Mouse (Mus musculus) stomach, embryonic 15.5 days (tissue): ENCODE results near the gene Bicc1. TPM values are rescaled to one million over a fixed set of nuclear protein-coding genes. Genes with fewer than 3 reads are reported as not detected.

Source experiments
- ATAC-seq: fragments of 200-750 bp; cut with Nextera tagmentation; 2 replicates; pipeline ENCODE4 v1.8.0; 2017; ENCODE audit warnings: low read depth, moderate number of reproducible peaks, moderate TSS enrichment; ENCODE audit not compliant: insufficient read depth, low FRiP score
- H3K27ac ChIP-seq: fragments of 300-500 bp; sonication (generic); 2 replicates; pipeline ENCODE4 v1.5.1; 2015; ENCODE audit warnings: mild to moderate bottlenecking, inconsistent platforms
- H3K27me3 ChIP-seq: fragments of 300-500 bp; sonication (generic); replicated peaks from 2 replicates; pipeline ENCODE4 v1.6.1; 2015; ENCODE audit warnings: inconsistent platforms
- H3K36me3 ChIP-seq: fragments of 300-500 bp; sonication (generic); 2 replicates; pipeline ENCODE4 v1.6.1; 2015; ENCODE audit warnings: inconsistent platforms
- H3K4me1 ChIP-seq: fragments of 300-500 bp; sonication (generic); 2 replicates; pipeline ENCODE4 v1.6.1; 2015; ENCODE audit warnings: inconsistent platforms
- H3K4me2 ChIP-seq: fragments of 300-500 bp; sonication (generic); 2 replicates; pipeline ENCODE4 v1.6.1; 2015; ENCODE audit warnings: mild to moderate bottlenecking, inconsistent platforms
- H3K4me3 ChIP-seq: fragments of 300-500 bp; sonication (generic); replicated peaks from 2 replicates; pipeline ENCODE4 v1.5.1; 2015; ENCODE audit warnings: inconsistent platforms
- H3K9ac ChIP-seq: fragments of 300-500 bp; sonication (generic); 2 replicates; pipeline ENCODE4 v1.6.1; 2015; ENCODE audit warnings: inconsistent platforms
- H3K9me3 ChIP-seq: fragments of 300-500 bp; sonication (generic); 2 replicates; pipeline ENCODE4 v1.6.1; 2016; ENCODE audit warnings: inconsistent platforms
- WGBS: fragments of 180-500 bp; shearing (Covaris S2); methylation state at CpG from one replicate; pipeline ENCODE4 v1.1.7; 2015; 5-methylcytosine and 5-hydroxymethylcytosine counted together
- polyA plus RNA-seq: library from polyadenylated mRNA; unstranded; fragments of >200 nt; fragmentation: Nextera tagmentation; extraction: Ambion mirVana; gene quantifications from 2 replicates; pipeline ENCODE4 v1.2.1, GENCODE M21; 2015

Gene Bicc1
- polyA plus RNA-seq, 1 experiment from 2014 or later: 23.1 TPM

- 49% methylated on average over 4 of the region's 4 CpGs for WGBS
- H3K4me2 ChIP-seq: no peak overlapping the region
- no peak for ATAC-seq
Measured at GRCm38 (mm10) chr10:71041874-71042273, 117.6 kb downstream of the Bicc1 start.

DNA sequence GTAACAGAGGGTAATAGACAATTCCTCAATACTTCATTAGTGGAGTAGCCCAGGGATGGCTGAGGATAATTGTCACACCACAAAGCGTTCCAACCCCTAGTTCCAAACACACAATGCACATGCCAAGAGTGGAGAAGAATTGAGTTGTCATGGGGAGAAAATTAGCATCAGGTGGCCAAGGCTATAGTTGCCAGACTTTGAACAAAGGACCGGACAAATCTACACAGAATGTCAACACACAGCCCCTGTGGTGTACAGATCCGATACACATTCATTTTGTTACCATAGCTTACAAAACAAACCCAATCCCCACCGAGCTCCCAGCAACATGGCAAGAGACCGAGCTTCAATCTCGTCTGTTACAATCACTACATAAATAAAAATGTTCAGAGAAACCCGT is 123.0 kb downstream of the Bicc1 start:
- H3K27ac ChIP-seq: no peak overlapping the region
- no peak overlapping the region for H3K4me2 ChIP-seq
- H3K4me3 ChIP-seq: no peak overlapping the region
- WGBS: 86% methylated on average over 7 of the region's 7 CpGs
- no peak for ATAC-seq
- H3K27me3 ChIP-seq: no peaks in the 10 kb centered on the region
- no peaks in the 10 kb centered on the region for H3K9me3 ChIP-seq
- H3K36me3 ChIP-seq: no peaks in the 10 kb centered on the region
- H3K9ac ChIP-seq: no peak overlapping the region
- H3K4me1 ChIP-seq: no peaks in the 10 kb centered on the region

More at GRCm38 (mm10) chr10:71041874-71042273, 117.6 kb downstream of the Bicc1 start:
- no peaks in the 10 kb centered on the region for H3K4me1 ChIP-seq
- H3K4me3 ChIP-seq: no peak overlapping the region
- no peaks in the 10 kb centered on the region for H3K36me3 ChIP-seq
- H3K27me3 ChIP-seq: no peaks in the 10 kb centered on the region
- H3K9me3 ChIP-seq: no peaks in the 10 kb centered on the region
- H3K9ac ChIP-seq: no peak overlapping the region
- H3K27ac ChIP-seq: no peak overlapping the region

GRCm38 (mm10) chr10:71028996-71029395 is 130.5 kb downstream of the Bicc1 start:
- H3K27ac ChIP-seq: 0 out of 2 replicates have a peak overlapping the region, but pooled peaks have one; percentile 23
- 70% methylated on average over 4 of the region's 4 CpGs for WGBS
- no peak overlapping the region for H3K4me3 ChIP-seq
- no peak for ATAC-seq
- H3K36me3 ChIP-seq: no peaks in the 10 kb centered on the region
- no peak overlapping the region for H3K9ac ChIP-seq
- no peaks in the 10 kb centered on the region for H3K27me3 ChIP-seq
- H3K4me2 ChIP-seq: no peak overlapping the region
- peaks cover 12% of the 10 kb centered on the region; the same call in 1 of the 2 replicates for H3K4me1 ChIP-seq
- no peaks in the 10 kb centered on the region for H3K9me3 ChIP-seq

DNA sequence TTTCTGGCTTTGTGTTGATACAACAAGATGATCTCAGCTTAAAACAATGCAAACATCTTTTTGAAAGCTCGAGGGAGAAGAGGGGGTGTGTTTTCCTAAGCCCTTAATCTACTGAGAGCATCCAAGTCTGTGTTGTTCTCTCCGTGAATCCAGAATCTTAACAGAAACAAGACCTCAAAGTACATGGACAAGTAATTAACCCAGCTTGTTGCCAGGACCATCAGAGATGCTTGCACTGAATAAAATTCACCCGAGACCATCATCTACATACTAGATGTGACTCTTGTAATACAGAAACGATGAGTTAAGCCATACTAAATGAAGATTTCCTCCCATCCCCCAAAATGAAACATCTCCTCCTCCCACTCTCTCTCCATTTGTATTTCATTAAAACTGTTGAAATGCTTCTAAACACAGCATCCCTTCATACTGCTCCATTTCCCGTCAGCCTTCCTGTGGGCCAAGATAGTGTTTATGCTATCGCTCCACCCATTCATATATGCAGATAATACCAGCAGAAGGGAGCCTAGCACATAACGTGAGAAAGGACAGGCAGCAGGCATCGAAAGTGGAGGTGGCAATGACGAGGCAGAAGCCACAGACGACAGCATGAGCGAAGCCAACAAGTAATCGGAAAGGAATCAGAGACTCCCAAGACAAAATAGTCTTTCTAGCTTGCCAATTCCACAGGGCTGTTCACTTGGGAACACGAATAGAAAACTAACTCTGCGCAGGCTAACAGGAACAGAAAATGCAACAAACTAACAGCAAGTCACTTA is 131.2 kb downstream of the Bicc1 start:
- Histone ChIP-seq H3K27ac (peak overlapping the region; percentile 60; the same call in 1 of the 2 replicates), H3K4me3 (no peak overlapping the region), H3K9me3 (no peaks in the 10 kb centered on the region), H3K4me2 (peak overlapping the region; percentile 29; the same call in 1 of the 2 replicates), H3K4me1 (peaks cover 16% of the 10 kb centered on the region; the same call in 1 of the 2 replicates), H3K36me3 (no peaks in the 10 kb centered on the region), H3K9ac (no peak overlapping the region), H3K27me3 (no peaks in the 10 kb centered on the region)
- no peak for ATAC-seq
- 55% methylated on average over 14 of the region's 14 CpGs for WGBS

GRCm38 (mm10) chr10:71025131-71025894 is 134.2 kb downstream of the Bicc1 start:
- peak overlapping the region; percentile 86 for H3K27ac ChIP-seq

DNA sequence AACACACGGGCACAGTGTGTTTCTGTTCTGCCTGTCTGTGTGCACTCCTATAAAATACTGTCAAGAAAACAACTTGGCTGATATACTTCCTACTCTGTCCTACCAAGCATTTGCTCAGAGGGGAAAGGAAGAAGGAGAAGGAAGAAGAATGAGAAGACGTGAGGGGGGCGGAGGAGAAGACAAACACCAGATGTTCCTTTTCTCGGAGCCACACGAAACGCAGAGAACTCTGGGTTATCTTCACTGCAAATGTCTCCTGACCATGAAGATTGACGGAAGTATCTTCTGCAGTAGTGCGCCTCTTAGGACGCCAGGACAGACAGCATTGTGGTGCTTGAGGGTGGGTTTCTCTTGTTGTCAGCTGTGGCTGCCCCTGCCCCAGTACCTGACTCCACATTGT is 134.8 kb downstream of the Bicc1 start:
- ATAC-seq: no peak
- H3K36me3 ChIP-seq: no peaks in the 10 kb centered on the region
- WGBS: 28% methylated on average over 9 of the region's 9 CpGs

More at GRCm38 (mm10) chr10:71025131-71025894, 134.2 kb downstream of the Bicc1 start:
- Histone ChIP-seq H3K4me3 (no peak overlapping the region), H3K9ac (no peak overlapping the region), H3K36me3 (no peaks in the 10 kb centered on the region), H3K9me3 (no peaks in the 10 kb centered on the region), H3K4me2 (peak overlapping the region; percentile 40), H3K27me3 (no peaks in the 10 kb centered on the region), H3K4me1 (peaks cover 16% of the 10 kb centered on the region; the same call in 1 of the 2 replicates)
- 0 out of 2 replicates have a peak, but pooled peaks have one; percentile 47 for ATAC-seq
- 34% methylated on average over 18 of the region's 18 CpGs for WGBS

DNA sequence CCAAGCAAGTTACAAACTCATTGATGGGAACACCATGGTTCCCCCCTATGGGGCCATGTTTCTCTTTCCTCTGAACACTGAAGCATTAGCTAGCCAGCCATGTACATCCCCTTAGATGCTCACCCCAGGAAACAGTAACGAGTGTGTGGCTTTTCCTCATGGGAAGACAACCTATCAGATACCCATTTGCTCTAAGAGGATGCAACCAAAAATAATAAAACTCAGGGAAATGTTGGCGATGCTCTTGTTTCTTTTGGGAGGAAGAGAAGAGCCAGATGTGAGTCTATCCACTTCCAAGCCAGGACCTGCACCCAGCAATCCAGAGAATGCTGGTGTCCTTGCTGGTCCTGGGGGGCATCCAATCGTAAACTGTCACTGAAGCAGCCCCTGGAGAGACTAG is 136.0 kb downstream of the Bicc1 start:
- Histone ChIP-seq H3K4me2 (no peak overlapping the region), H3K27ac (peak overlapping the region; percentile 86), H3K9ac (no peak overlapping the region), H3K4me1 (peaks cover 16% of the 10 kb centered on the region; the same call in 1 of the 2 replicates), H3K36me3 (no peaks in the 10 kb centered on the region), H3K4me3 (no peak overlapping the region), H3K9me3 (no peaks in the 10 kb centered on the region), H3K27me3 (no peaks in the 10 kb centered on the region)
- no peak for ATAC-seq
- WGBS: 43% methylated on average over 3 of the region's 3 CpGs

More for the DNA sequence above, 134.8 kb downstream of the Bicc1 start:
- Histone ChIP-seq H3K27ac (peak overlapping the region; percentile 86), H3K4me3 (no peak overlapping the region), H3K27me3 (no peaks in the 10 kb centered on the region), H3K9ac (no peak overlapping the region), H3K9me3 (no peaks in the 10 kb centered on the region), H3K4me2 (peak overlapping the region; percentile 40), H3K4me1 (peaks cover 16% of the 10 kb centered on the region; the same call in 1 of the 2 replicates)

DNA sequence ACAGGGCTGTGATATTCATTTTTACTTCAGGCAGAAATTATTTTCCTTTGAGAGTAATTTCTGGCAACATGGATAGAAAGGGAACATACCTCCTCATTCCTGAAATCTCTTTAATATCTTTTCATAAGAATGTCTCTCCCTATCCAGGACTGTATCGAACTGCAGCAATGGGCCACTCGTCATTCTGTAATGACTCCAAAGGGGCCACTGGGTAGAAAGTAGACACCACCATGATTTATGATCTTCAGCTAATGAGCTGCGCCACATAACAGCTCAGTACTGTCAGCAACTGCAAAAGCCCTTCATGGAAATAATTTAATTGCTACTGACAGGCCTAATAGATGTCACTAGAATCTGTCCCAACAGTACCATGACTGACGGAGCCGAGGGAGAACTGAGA is 139.0 kb downstream of the Bicc1 start:
- Histone ChIP-seq H3K4me1 (peaks cover 14% of the 10 kb centered on the region; the same call in 1 of the 2 replicates), H3K9me3 (no peaks in the 10 kb centered on the region), H3K27me3 (no peaks in the 10 kb centered on the region), H3K4me3 (no peak overlapping the region), H3K9ac (no peak overlapping the region), H3K36me3 (no peaks in the 10 kb centered on the region), H3K4me2 (no peak overlapping the region), H3K27ac (no peak overlapping the region)
- no peak for ATAC-seq
- 71% methylated on average over 5 of the region's 5 CpGs for WGBS

DNA sequence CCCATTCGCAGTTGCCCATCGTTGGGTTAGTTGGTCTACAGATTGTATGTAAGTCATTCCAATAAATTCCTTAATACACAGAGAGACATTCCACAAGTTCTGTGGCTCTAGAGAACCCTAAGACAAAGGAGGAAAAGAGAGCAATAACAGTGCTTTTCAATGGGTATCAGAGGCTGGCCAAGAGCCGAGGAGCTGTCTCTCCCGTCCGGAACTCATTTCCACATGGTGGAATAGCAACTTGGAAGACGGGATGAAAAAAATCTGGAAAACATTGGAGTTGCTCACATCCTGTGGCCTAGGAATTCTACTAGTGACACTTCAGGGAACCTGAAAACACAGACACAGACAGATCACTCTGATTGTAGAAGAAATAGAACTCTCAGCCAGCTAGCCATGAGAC is 139.7 kb downstream of the Bicc1 start:
- H3K9ac ChIP-seq: no peak overlapping the region
- H3K4me2 ChIP-seq: no peak overlapping the region
- WGBS: 97% methylated on average over 6 of the region's 6 CpGs
- H3K4me1 ChIP-seq: peaks cover 9% of the 10 kb centered on the region; the same call in 1 of the 2 replicates
- no peaks in the 10 kb centered on the region for H3K9me3 ChIP-seq
- no peak overlapping the region for H3K4me3 ChIP-seq
- no peaks in the 10 kb centered on the region for H3K27me3 ChIP-seq
- H3K36me3 ChIP-seq: no peaks in the 10 kb centered on the region
- no peak for ATAC-seq
- H3K27ac ChIP-seq: no peak overlapping the region

DNA sequence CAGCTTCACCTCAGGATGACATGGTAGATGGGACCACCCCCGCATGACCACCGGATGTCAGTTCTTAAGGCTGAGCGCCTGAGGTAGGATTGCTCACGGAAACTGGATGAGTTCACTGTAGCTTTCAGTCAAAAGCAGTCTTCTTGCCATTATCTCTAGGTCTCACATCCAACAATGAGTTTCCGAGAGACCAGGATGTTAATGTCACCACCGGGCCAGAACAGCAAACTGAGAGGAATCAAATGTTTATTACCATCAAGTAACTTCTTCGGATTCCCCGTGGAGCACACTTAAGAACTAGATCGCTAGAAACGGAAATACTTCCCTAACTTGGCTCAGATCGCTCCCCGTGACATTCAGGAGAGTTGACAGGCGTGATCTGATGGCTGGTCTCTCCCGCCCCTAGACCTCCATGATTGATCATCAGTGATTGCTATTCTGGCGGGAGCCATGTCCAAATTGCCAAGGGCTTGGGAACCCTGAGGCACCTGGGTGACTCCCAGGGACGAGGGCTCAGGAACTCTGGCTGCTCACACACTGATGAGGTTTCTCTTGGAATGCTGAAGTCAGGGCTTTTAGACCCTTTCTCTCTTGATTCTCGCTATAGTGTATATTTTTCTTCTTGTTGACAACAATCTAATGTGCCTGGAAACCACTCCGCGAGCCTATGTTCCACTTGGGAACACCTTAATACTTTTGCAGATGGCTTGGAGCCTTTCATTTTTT is 149.6 kb downstream of the Bicc1 start:
- Histone ChIP-seq H3K27me3 (no peaks in the 10 kb centered on the region), H3K9me3 (no peaks in the 10 kb centered on the region), H3K36me3 (no peaks in the 10 kb centered on the region), H3K27ac (no peak overlapping the region), H3K4me2 (no peak overlapping the region), H3K9ac (no peak overlapping the region), H3K4me3 (no peak overlapping the region), H3K4me1 (no peaks in the 10 kb centered on the region)
- WGBS: 82% methylated on average over 19 of the region's 19 CpGs
- ATAC-seq: no peak

GRCm38 (mm10) chr10:71008721-71009120 is 150.8 kb downstream of the Bicc1 start:
- Histone ChIP-seq H3K27ac (no peak overlapping the region), H3K4me1 (no peaks in the 10 kb centered on the region), H3K4me3 (no peak overlapping the region), H3K9me3 (no peaks in the 10 kb centered on the region), H3K36me3 (no peaks in the 10 kb centered on the region), H3K9ac (no peak overlapping the region), H3K4me2 (no peak overlapping the region), H3K27me3 (no peaks in the 10 kb centered on the region)
- no peak for ATAC-seq
- WGBS: 89% methylated on average over 11 of the region's 11 CpGs
